Mouse (Mus musculus): ENCODE data around the gene Dctn1. TPM values are rescaled to one million over a fixed set of nuclear protein-coding genes. Genes with fewer than 3 reads are reported as not detected.
"Not testable (repeated sequence)": the region's sequence is repeated elsewhere in the genome, so short reads cannot be mapped to it uniquely, and the experiment has no call there.

Dctn1 gene
- polyA plus RNA-seq, 1 experiment from 2014 or later = 61.5 TPM

DNA sequence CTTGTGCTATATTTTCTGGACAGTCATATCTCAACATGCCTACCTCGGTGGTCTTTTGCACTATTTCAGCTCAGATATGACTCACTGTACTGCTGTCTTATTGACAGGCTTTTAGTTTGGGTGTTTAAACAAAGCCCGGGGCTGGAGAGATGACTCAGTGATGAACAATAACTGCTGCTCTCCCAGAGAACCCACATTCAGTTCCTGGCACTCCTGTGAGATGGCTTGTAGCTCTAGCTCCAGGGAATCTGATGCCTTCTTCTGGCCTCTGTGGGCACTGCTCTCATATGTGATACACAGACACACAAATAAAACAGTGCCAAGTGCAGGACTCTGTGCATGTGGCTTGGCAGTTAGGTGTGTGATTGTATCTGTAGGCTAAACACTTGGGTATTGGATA, 20.5 kb upstream of the Dctn1 start:
- H3K27ac ChIP-seq = no peak overlapping the region
- H3K36me3 ChIP-seq (ENCODE audit: inconsistent target) = no peaks in the 10 kb centered on the region
- WGBS (ENCODE audit: missing documents) = 67% methylated on average over 2 of the region's 2 CpGs
- no peak overlapping the region for H3K4me3 ChIP-seq (ENCODE audit: inconsistent target)
- H3K79me2 ChIP-seq (ENCODE audit: inconsistent target) = no peaks in the 10 kb centered on the region

GRCm38 (mm10) chr6:83145805-83146204, 19.9 kb upstream of the Dctn1 start:
- Histone ChIP-seq H3K36me3 (ENCODE audit: inconsistent target) (no peaks in the 10 kb centered on the region), H3K4me3 (ENCODE audit: inconsistent target) (no peak overlapping the region), H3K27ac (no peak overlapping the region), H3K79me2 (ENCODE audit: inconsistent target) (no peaks in the 10 kb centered on the region)
- WGBS (ENCODE audit: missing documents) = 92% methylated on average over 9 of the region's 9 CpGs

DNA sequence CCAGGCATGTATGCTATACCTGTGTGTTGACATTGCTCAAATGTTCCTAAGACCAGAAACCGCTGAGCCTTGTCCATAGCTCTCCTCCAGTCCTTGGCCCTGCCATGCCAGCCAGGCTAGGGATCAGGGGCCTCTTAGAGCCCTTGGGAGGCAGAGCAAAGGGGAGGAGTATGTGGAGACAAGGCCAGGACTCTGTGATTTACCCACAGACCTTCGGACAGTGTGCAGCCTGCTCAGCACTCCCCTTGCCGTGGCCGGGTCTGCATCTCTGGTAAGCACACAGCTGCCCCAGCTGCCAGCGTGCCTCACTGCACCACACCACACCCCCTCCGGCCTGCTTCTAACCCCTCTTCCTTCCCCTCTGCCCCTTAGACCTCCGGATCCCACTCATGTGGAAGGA, 18.4 kb upstream of the Dctn1 start:
- Histone ChIP-seq H3K4me3 (ENCODE audit: inconsistent target) (no peak overlapping the region), H3K79me2 (ENCODE audit: inconsistent target) (no peaks in the 10 kb centered on the region), H3K27ac (no peak overlapping the region), H3K36me3 (ENCODE audit: inconsistent target) (no peaks in the 10 kb centered on the region)
- 90% methylated on average over 7 of the region's 7 CpGs for WGBS (ENCODE audit: missing documents)

GRCm38 (mm10) chr6:83151721-83152120, 14.0 kb upstream of the Dctn1 start:
- Histone ChIP-seq H3K4me3 (ENCODE audit: inconsistent target) (no peak overlapping the region), H3K79me2 (ENCODE audit: inconsistent target) (no peaks in the 10 kb centered on the region), H3K27ac (no peak overlapping the region), H3K36me3 (ENCODE audit: inconsistent target) (no peaks in the 10 kb centered on the region)
- 89% methylated on average over 7 of the region's 8 CpGs for WGBS (ENCODE audit: missing documents)

DNA sequence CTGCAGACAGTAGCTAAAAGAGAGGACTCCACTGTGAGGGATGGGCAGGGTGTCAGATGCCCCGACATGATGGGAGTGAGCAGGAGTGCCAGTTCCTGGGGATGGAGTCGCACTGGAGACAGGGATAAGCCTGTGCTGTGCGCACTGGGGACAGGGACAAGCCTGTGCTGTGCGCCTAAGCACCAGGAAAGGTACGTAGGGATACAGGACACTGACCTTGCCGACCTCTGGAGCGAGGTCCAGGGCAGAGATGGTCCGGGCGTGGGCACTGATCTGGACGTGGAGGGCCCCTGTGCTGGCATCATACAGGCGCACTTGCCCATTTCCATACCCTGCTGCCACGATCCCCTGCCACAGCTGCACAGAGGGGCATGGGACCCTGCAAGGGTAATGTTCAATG, 12.7 kb upstream of the Dctn1 start:
- Histone ChIP-seq H3K4me3 (ENCODE audit: inconsistent target) (no peak overlapping the region), H3K79me2 (ENCODE audit: inconsistent target) (no peaks in the 10 kb centered on the region), H3K27ac (no peak overlapping the region), H3K36me3 (ENCODE audit: inconsistent target) (no peaks in the 10 kb centered on the region)
- 90% methylated on average over 12 of the region's 12 CpGs for WGBS (ENCODE audit: missing documents)

DNA sequence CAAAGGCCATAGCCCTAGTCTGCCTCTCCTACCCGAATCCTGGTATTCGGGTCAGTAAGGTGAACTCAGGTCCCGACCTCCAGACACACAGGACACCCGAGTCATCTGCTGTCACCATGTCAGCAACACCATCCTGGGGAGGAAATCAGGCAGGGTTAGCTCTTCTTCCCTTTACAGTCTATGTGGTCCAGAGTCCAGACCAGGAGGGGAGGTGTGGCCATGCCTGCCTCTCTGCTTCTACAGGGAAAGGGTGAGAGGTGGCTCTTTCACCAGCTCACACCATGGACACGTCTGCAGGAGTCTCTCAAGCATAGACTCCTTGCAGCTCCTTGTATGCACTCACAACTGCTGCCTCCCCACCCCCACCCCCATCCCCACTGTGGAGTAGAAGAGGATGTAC, 12.2 kb upstream of the Dctn1 start:
- 79% methylated on average over 5 of the region's 5 CpGs for WGBS (ENCODE audit: missing documents)
- Histone ChIP-seq H3K27ac (no peak overlapping the region), H3K36me3 (ENCODE audit: inconsistent target) (no peaks in the 10 kb centered on the region), H3K4me3 (ENCODE audit: inconsistent target) (no peak overlapping the region), H3K79me2 (ENCODE audit: inconsistent target) (no peaks in the 10 kb centered on the region)

- WGBS (ENCODE audit: missing documents) = 16% methylated on average over 20 of the region's 23 CpGs
- Histone ChIP-seq H3K4me3 (ENCODE audit: inconsistent target) (peak overlapping the region; percentile 45), H3K27ac (no peak overlapping the region), H3K79me2 (ENCODE audit: inconsistent target) (no peaks in the 10 kb centered on the region), H3K36me3 (ENCODE audit: inconsistent target) (no peaks in the 10 kb centered on the region)
Measured at GRCm38 (mm10) chr6:83155552-83156238, 10.0 kb upstream of the Dctn1 start.

- Histone ChIP-seq H3K36me3 (ENCODE audit: inconsistent target) (no peaks in the 10 kb centered on the region), H3K4me3 (ENCODE audit: inconsistent target) (peak within 1 kb of the TSS; percentile 45), H3K79me2 (ENCODE audit: inconsistent target) (no peaks in the 10 kb centered on the region), H3K27ac (no peak within 1 kb of the TSS)
- 3% methylated on average over 32 of the region's 32 CpGs for WGBS (ENCODE audit: missing documents)
Measured at GRCm38 (mm10) chr6:83156259-83156684, 9.4 kb upstream of the Dctn1 start, which contains the start of the genes Wdr54 and 1700003E16Rik. TSS of gene Wdr54 (minus strand) at chr6:83156397. TSS of gene 1700003E16Rik (plus strand) at chr6:83156404.

DNA sequence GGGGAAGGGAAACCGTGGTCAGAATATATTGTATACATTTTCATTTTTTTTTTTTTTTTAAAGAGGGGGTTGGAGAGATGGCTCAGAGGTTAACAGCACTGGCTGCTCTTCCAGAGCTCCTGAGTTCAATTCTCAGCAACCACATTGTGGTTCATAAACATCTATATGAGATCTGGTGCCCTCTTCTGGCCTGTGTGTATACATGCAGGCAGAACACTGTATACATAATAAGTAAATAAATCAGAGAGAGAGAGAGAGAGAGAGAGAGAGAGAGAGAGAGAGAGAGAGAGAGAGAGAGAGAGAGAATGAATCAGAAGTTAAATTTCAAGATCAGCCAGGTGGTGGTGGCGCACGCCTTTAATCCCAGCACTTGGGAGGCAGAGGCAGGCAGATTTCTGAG, 6.3 kb upstream of the Dctn1 start:
- 10% methylated on average over 3 of the region's 3 CpGs for WGBS (ENCODE audit: missing documents)
- H3K4me3 ChIP-seq (ENCODE audit: inconsistent target); H3K36me3 ChIP-seq (ENCODE audit: inconsistent target); H3K79me2 ChIP-seq (ENCODE audit: inconsistent target); H3K27ac ChIP-seq: not testable (repeated sequence)

DNA sequence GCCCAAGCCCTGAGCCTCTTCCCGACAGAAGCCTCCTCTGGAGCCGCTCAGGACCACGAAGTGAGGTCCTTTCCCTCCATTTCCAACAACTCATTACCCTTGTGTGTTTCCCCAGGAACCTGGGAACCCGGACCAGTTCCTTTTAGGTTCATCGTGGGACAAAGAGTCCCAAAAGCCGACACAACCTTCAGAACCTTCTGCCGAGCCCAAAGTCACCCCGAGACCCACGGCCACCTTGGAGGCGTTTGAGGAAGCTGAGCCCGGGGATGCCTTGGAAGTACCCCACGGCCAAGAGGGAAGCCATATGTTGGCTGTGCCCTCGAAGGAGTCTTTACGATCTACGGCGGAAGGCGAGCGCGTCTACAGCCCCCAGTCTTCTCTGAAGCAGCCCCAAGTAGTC, 4.3 kb upstream of the Dctn1 start:
- no peak overlapping the region for H3K27ac ChIP-seq
- WGBS (ENCODE audit: missing documents) = 22% methylated on average over 19 of the region's 19 CpGs
- H3K4me3 ChIP-seq (ENCODE audit: inconsistent target) = no peak overlapping the region
- H3K79me2 ChIP-seq (ENCODE audit: inconsistent target) = peaks cover 5% of the 10 kb centered on the region
- H3K36me3 ChIP-seq (ENCODE audit: inconsistent target) = no peaks in the 10 kb centered on the region

DNA sequence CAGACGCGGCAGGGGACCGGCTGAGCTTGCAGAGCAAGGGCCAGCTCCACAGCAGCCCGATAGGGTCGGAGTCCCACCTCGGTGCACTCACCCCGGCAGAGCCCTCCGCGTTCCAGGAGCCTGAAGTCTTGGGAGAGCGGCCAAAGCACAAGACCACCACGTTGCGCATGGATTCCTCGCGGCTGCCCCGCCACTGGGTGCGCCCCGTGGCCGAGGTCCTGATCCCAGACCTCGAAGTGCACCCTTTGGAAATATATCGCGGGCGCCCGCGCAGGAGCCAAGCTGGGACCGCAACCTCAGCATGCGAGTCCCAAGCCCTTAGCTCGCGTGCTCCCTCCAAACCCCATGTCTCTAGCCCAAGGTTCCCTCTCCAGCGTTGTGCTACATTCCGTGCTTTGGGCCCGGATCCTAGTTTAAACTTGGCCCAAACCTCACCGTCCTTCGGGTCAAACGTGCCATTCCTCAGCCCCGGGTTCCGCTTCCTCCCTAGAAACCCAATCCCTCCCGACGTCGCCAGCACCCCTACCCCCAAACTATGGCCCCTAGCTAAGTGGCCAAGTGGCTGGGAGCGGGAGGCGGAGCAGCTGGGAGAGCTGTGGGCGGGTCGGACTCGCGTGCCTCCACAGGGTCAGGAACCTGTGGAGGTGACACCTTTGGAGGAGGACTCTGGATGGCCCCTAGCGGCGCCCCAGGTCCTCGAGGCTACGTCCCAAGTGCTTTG, 3.6 kb upstream of the Dctn1 start:
- peak overlapping the region; percentile 3; the same call in 1 of the 2 replicates for H3K4me3 ChIP-seq (ENCODE audit: inconsistent target)

GRCm38 (mm10) chr6:83162701-83163100, 3.0 kb upstream of the Dctn1 start:
- Histone ChIP-seq H3K36me3 (ENCODE audit: inconsistent target) (no peaks in the 10 kb centered on the region), H3K27ac (no peak overlapping the region), H3K4me3 (ENCODE audit: inconsistent target) (peak overlapping the region; percentile 3; the same call in 1 of the 2 replicates), H3K79me2 (ENCODE audit: inconsistent target) (peaks cover 17% of the 10 kb centered on the region)
- WGBS (ENCODE audit: missing documents) = 6% methylated on average over 8 of the region's 8 CpGs

More for the DNA sequence above, 3.6 kb upstream of the Dctn1 start:
- H3K79me2 ChIP-seq (ENCODE audit: inconsistent target) = peaks cover 11% of the 10 kb centered on the region
- no peaks in the 10 kb centered on the region for H3K36me3 ChIP-seq (ENCODE audit: inconsistent target)
- no peak overlapping the region for H3K27ac ChIP-seq
- 4% methylated on average over 49 of the region's 49 CpGs for WGBS (ENCODE audit: missing documents)

DNA sequence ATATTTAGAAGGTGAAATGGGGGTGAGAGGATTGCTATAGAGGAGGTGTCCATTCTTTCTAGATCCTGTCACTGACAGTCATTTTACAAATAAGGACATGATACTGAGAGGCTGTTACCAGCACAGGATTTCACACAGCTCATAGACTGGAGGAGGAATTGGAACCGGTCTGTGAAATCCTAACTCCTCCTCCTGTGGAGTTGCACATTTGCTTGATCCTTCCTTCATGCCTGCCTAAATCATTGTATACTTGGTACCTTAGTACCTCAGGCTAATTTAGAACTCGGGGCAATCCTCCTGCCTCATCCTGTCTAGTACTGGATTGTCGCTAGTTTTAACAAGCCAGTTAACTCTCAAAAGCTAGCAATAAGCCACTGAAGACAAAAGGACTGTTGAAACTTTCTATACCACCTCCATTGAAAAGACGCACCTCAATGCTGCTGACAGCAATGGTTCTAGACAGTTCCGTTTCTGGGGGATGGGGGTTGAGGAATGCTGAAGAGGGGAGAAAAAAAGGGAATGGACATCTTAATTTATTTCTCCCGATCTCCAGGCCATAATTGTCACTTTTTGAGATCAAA, 604 bp upstream of the Dctn1 start:
- Histone ChIP-seq H3K79me2 (ENCODE audit: inconsistent target) (peaks cover 42% of the 10 kb centered on the region), H3K36me3 (ENCODE audit: inconsistent target) (no peaks in the 10 kb centered on the region), H3K4me3 (ENCODE audit: inconsistent target) (peak overlapping the region; percentile 43), H3K27ac (peak overlapping the region; percentile 89)
- 6% methylated on average over 6 of the region's 6 CpGs for WGBS (ENCODE audit: missing documents)

DNA sequence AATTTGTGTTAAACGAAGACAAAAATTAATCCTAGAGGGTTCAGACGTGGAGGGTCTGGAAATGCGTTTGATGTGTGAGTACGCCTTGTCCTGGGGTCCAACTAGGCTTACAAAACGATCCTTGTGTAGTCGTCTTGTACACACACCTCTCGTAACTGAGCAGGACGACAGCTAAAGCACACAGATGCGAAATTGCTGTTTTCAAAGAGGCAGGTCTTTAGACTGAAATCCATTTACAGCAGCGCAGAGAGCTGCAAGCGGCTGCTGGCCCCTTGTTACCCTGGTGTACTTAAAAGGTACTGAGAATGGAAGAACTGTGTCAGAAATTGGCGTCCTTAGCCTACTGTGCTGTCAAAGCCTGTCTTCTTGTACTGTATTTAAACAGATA, 517 bp downstream of the Dctn1 start:
- WGBS (ENCODE audit: missing documents) = 4% methylated on average over 12 of the region's 12 CpGs
- H3K36me3 ChIP-seq (ENCODE audit: inconsistent target) = no peaks in the 10 kb centered on the region
- H3K79me2 ChIP-seq (ENCODE audit: inconsistent target) = peaks cover 53% of the 10 kb centered on the region
- H3K4me3 ChIP-seq (ENCODE audit: inconsistent target) = peak overlapping the region; percentile 83
- peak overlapping the region; percentile 27; the same call in 1 of the 2 replicates for H3K27ac ChIP-seq

GRCm38 (mm10) chr6:83169872-83170271, 4.2 kb downstream of the Dctn1 start:
- Histone ChIP-seq H3K27ac (no peak overlapping the region), H3K79me2 (ENCODE audit: inconsistent target) (peaks cover 89% of the 10 kb centered on the region), H3K36me3 (ENCODE audit: inconsistent target) (no peaks in the 10 kb centered on the region), H3K4me3 (ENCODE audit: inconsistent target) (no peak overlapping the region)
- WGBS (ENCODE audit: missing documents) = 92% methylated on average over 5 of the region's 5 CpGs

Data from macrophage (primary cell).